Mouse (Mus musculus): Measurements from ENCODE around the gene Map2k6.
A peak's percentile ranks its signal among the peaks of the same experiment; 100 is the strongest.
"Not testable (repeated sequence)": the region's sequence is repeated elsewhere in the genome, so short reads cannot be mapped to it uniquely, and the experiment has no call there.

Map2k6 gene

GRCm38 (mm10) chr11:110398553-110399239 is at the start of gene Map2k6:
Map2k6 (plus strand) TSS chr11:110399122.
- peak; percentile 94 for DNase-seq

- peak; percentile 33 for DNase-seq
Observed at GRCm38 (mm10) chr11:110354261-110354660, 44.7 kb upstream of the Map2k6 start.

- not testable (repeated sequence) for DNase-seq
Observed at GRCm38 (mm10) chr11:110355131-110355530, 43.8 kb upstream of the Map2k6 start.

GRCm38 (mm10) chr11:110357756-110358551 is 41.0 kb upstream of the Map2k6 start:
- DNase-seq = peak; percentile 55

GRCm38 (mm10) chr11:110365016-110365415 is 33.9 kb upstream of the Map2k6 start:
- no peak for DNase-seq

- DNase-seq = no peak
Observed at GRCm38 (mm10) chr11:110366902-110367301, 32.0 kb upstream of the Map2k6 start.

- DNase-seq = no peak
Observed at GRCm38 (mm10) chr11:110367638-110368037, 31.3 kb upstream of the Map2k6 start.

- no peak for DNase-seq
Observed at GRCm38 (mm10) chr11:110369312-110370019, 29.5 kb upstream of the Map2k6 start.

GRCm38 (mm10) chr11:110371827-110372226 is 27.1 kb upstream of the Map2k6 start:
- DNase-seq = no peak

- DNase-seq = no peak
Observed at GRCm38 (mm10) chr11:110372266-110372954, 26.5 kb upstream of the Map2k6 start.

- peak; percentile 35 for DNase-seq
Observed at GRCm38 (mm10) chr11:110374036-110374435, 24.9 kb upstream of the Map2k6 start.

GRCm38 (mm10) chr11:110379661-110380309 is 19.1 kb upstream of the Map2k6 start:
- peak; percentile 44 for DNase-seq

GRCm38 (mm10) chr11:110380310-110380668 is 18.6 kb upstream of the Map2k6 start:
- DNase-seq = no peak

- no peak for DNase-seq
Observed at GRCm38 (mm10) chr11:110385487-110385886, 13.4 kb upstream of the Map2k6 start.

- DNase-seq = no peak
Observed at GRCm38 (mm10) chr11:110392763-110393162, 6.2 kb upstream of the Map2k6 start.

- no peak for DNase-seq
Observed at GRCm38 (mm10) chr11:110394788-110395452, 4.0 kb upstream of the Map2k6 start.

- DNase-seq = no peak
Observed at GRCm38 (mm10) chr11:110396085-110396484, 2.8 kb upstream of the Map2k6 start.

- no peak for DNase-seq
Observed at GRCm38 (mm10) chr11:110399240-110400150, 573 bp downstream of the Map2k6 start.

GRCm38 (mm10) chr11:110400283-110400682 is 1.4 kb downstream of the Map2k6 start:
- DNase-seq = no peak

GRCm38 (mm10) chr11:110402671-110403070 is 3.7 kb downstream of the Map2k6 start:
- DNase-seq = no peak

GRCm38 (mm10) chr11:110403602-110404001 is 4.7 kb downstream of the Map2k6 start:
- DNase-seq = no peak
